Mouse (Mus musculus): Measurements from ENCODE around the gene Igdcc3.

DNA sequence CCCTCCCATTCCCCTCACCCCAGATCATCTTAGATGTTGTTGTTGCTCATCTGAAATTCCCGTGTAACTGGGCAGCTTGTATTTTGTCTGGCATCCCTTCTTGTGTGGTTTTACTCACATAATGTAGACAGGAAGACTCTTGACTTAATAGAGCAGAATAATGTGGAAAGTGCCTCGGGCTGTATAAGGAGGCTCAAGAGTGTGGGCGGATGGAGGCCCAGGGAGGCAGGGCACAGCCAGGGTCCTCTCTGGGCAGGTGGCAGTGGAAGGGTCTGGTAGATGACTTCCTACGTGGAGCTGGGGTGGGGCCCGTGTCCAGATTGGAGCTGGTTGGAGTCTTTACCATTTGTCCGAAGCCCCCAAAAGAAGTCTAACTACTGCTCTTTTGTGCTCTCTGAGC is 82.9 kb downstream of the Igdcc3 start:
- TF ChIP-seq POLR2A (IDR thresholded peaks at IDR 0.05; ENCODE audit: borderline replicate concordance, extremely low read depth, low read depth, low read length), result no peak
- no peak for TF ChIP-seq CTCF (IDR thresholded peaks at IDR 0.05; ENCODE audit: insufficient read depth, low read length)
